Mouse (Mus musculus): Measurements from ENCODE around the gene Nr2c2ap.
A peak's percentile ranks its signal among the peaks of the same experiment; 100 is the strongest.

DNA sequence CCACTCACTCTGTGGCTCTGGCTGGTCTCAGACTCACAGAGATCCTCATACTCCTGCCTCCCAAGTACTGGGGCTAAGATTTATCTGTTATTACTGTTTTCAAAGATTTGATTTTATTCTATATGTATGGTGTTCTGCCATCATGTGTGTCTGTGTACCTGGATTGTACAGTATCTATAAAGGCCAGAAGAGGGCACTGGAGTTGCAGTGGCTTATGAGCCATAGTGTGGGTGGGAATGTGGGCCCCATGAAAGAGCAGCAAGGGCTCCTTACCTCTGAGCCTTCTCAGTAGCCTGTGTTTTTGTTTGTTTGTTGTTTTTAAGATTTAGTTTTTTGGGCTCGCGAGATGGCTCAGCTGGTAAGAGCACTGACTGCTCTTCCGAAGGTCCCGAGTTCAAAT, 47.9 kb downstream of the Nr2c2ap start:
- TF ChIP-seq POLR2A (IDR thresholded peaks at IDR 0.05; ENCODE audit: borderline replicate concordance, extremely low read depth, insufficient read depth, insufficient read length, poor library complexity, severe bottlenecking) (no peak), CTCF (IDR thresholded peaks at IDR 0.05; ENCODE audit: borderline replicate concordance, extremely low read depth, insufficient read depth, insufficient read length) (peak; percentile 29; the same call in 1 of the 2 replicates)

All from brain, embryonic 14.5 days (tissue).